Mouse (Mus musculus): Measurements from ENCODE around the gene Bcas1. TPM values are rescaled to one million over a fixed set of nuclear protein-coding genes. Genes with fewer than 3 reads are reported as not detected.

Gene Bcas1
- polyA plus RNA-seq, 1 experiment, result 0.02 TPM

DNA sequence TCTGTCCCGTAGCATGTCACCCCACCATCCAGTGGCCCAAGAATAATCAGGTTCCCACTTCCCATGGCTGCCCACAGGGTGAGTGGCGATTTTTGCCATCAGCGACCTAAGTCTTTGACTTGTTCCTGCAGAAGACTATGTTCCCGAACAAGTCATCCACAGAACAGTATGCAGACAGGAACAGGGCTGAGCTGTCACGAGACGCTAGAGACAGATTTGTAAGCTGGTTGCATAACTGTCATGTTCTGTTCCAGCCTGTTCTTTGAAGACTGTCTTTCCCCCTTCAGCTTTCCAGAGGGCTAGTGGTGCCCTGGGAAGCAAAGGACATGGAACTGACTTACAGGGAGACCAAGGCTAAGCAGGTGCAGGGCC is 116.7 kb downstream of the Bcas1 start:
- Histone ChIP-seq H3ac (ENCODE audit: control insufficient read depth, insufficient read length) (no peak overlapping the region), H3K4me2 (ENCODE audit: low read depth) (no peak overlapping the region), H3K27me3 (ENCODE audit: control insufficient read depth, insufficient read depth, insufficient read length) (no peaks in the 10 kb centered on the region), H3K79me2 (ENCODE audit: control insufficient read depth, insufficient read depth) (no peaks in the 10 kb centered on the region), H3K4me3 (no peak overlapping the region), H3K36me3 (ENCODE audit: control insufficient read depth, insufficient read depth) (no peaks in the 10 kb centered on the region)
- TF ChIP-seq MYOG (IDR thresholded peaks at IDR 0.05; ENCODE audit: control insufficient read depth in 1 of 3, insufficient read depth in 1 of 3, insufficient read length in 2 of 3, low read depth in 2 of 3), result no peak
- TF ChIP-seq USF1 (IDR thresholded peaks at IDR 0.05; ENCODE audit: low read depth), result no peak
- no peak for TF ChIP-seq CEBPB (IDR thresholded peaks at IDR 0.05; ENCODE audit: insufficient read depth, poor library complexity, severe bottlenecking)
- TF ChIP-seq REST (IDR thresholded peaks at IDR 0.05; ENCODE audit: insufficient read depth, insufficient read length), result no peak
- TF ChIP-seq TCF3 (IDR thresholded peaks at IDR 0.05; ENCODE audit: insufficient read length, low read depth), result no peak
- TF ChIP-seq TCF12 (IDR thresholded peaks at IDR 0.05; ENCODE audit: insufficient read depth, poor library complexity, severe bottlenecking), result no peak
- no peak for TF ChIP-seq SRF (IDR thresholded peaks at IDR 0.05; ENCODE audit: control insufficient read depth, insufficient read length, low read depth)
- no peak for TF ChIP-seq POLR2AphosphoS2 (IDR thresholded peaks at IDR 0.05; ENCODE audit: insufficient read length, low read depth)
- TF ChIP-seq MAX (IDR thresholded peaks at IDR 0.05; ENCODE audit: low read depth), result no peak
- TF ChIP-seq MYOD1 (IDR thresholded peaks at IDR 0.05; ENCODE audit: control insufficient read depth in 1 of 3, insufficient read length in 2 of 3, low read depth in 2 of 3), result no peak
- TF ChIP-seq POLR2A (IDR thresholded peaks at IDR 0.05; ENCODE audit: insufficient read length, low read depth), result no peak
- no peak for TF ChIP-seq E2F4 (IDR thresholded peaks at IDR 0.05; ENCODE audit: insufficient read depth)

DNA sequence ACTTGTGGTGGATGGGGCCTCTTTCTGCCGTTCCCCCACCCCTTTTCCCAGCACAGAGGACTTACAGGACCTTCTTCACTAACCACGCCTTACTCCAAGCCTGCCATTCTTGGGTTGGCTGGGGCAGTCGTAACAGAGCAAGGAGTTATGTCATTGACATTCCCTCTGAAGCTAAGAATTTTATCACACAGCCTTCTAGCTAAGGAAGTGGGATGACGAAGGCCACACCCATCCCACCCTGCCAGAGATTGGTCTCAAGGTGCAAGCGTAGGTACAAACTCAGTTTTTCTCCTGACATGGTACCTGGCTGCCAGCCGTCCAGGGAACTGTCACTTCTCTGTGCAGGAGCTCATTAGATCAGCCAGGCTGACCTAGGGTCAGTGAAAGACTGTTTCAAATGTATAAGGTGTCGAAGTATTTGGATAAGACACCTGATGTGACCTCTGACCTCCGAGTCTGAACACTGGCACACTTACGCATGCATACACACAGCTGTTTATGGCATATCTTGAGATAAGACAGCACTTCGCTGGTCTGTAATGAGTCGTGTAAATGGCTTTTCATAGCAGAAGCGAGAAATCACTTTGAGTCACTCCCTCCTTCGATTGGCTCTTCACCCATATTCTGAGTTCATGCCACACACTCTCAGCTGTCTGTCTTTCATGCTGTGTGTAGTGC is 117.2 kb downstream of the Bcas1 start:
- Histone ChIP-seq H3K27me3 (ENCODE audit: control insufficient read depth, insufficient read depth, insufficient read length) (no peaks in the 10 kb centered on the region), H3K4me2 (ENCODE audit: low read depth) (no peak overlapping the region), H3K4me3 (no peak overlapping the region), H3ac (ENCODE audit: control insufficient read depth, insufficient read length) (no peak overlapping the region), H3K79me2 (ENCODE audit: control insufficient read depth, insufficient read depth) (no peaks in the 10 kb centered on the region), H3K36me3 (ENCODE audit: control insufficient read depth, insufficient read depth) (no peaks in the 10 kb centered on the region)
- TF ChIP-seq MAX (IDR thresholded peaks at IDR 0.05; ENCODE audit: low read depth) (no peak), POLR2AphosphoS2 (IDR thresholded peaks at IDR 0.05; ENCODE audit: insufficient read length, low read depth) (no peak), E2F4 (IDR thresholded peaks at IDR 0.05; ENCODE audit: insufficient read depth) (no peak), TCF3 (IDR thresholded peaks at IDR 0.05; ENCODE audit: insufficient read length, low read depth) (no peak), CEBPB (IDR thresholded peaks at IDR 0.05; ENCODE audit: insufficient read depth, poor library complexity, severe bottlenecking) (no peak), REST (IDR thresholded peaks at IDR 0.05; ENCODE audit: insufficient read depth, insufficient read length) (no peak), MYOD1 (IDR thresholded peaks at IDR 0.05; ENCODE audit: control insufficient read depth in 1 of 3, insufficient read length in 2 of 3, low read depth in 2 of 3) (no peak), SRF (IDR thresholded peaks at IDR 0.05; ENCODE audit: control insufficient read depth, insufficient read length, low read depth) (no peak)

DNA sequence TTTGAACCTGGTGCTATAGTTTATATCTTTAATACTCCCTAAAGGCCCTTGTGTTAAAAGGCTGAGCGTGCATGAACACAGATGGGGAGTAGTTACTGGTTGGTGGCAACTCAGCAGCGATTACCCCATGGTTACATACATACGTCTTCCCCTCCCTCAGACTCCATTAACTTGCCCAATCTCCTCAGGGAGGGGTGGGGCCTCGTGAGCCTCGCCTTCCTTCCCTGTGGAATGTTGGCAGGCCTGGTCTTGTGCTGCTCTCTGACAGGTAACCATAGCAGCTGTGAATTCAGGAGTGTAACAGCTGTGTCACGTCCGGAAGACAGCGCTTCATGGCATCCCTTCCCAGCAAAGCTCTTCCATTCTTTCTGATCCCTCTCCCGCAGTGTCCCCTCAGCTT is 118.7 kb downstream of the Bcas1 start:
- Histone ChIP-seq H3K27me3 (ENCODE audit: control insufficient read depth, insufficient read depth, insufficient read length) (no peaks in the 10 kb centered on the region), H3K4me3 (no peak overlapping the region), H3ac (ENCODE audit: control insufficient read depth, insufficient read length) (no peak overlapping the region), H3K79me2 (ENCODE audit: control insufficient read depth, insufficient read depth) (no peaks in the 10 kb centered on the region), H3K36me3 (ENCODE audit: control insufficient read depth, insufficient read depth) (no peaks in the 10 kb centered on the region), H3K4me2 (ENCODE audit: low read depth) (no peak overlapping the region)
- TF ChIP-seq E2F4 (IDR thresholded peaks at IDR 0.05; ENCODE audit: insufficient read depth) (no peak), CEBPB (IDR thresholded peaks at IDR 0.05; ENCODE audit: insufficient read depth, poor library complexity, severe bottlenecking) (no peak), POLR2AphosphoS2 (IDR thresholded peaks at IDR 0.05; ENCODE audit: insufficient read length, low read depth) (no peak), TCF3 (IDR thresholded peaks at IDR 0.05; ENCODE audit: insufficient read length, low read depth) (no peak), MAX (IDR thresholded peaks at IDR 0.05; ENCODE audit: low read depth) (no peak), TCF12 (IDR thresholded peaks at IDR 0.05; ENCODE audit: insufficient read depth, poor library complexity, severe bottlenecking) (no peak), MYOD1 (IDR thresholded peaks at IDR 0.05; ENCODE audit: control insufficient read depth in 1 of 3, insufficient read length in 2 of 3, low read depth in 2 of 3) (peak in 1 of 3 experiments; percentile 35), POLR2A (IDR thresholded peaks at IDR 0.05; ENCODE audit: insufficient read length, low read depth) (no peak), MYOG (IDR thresholded peaks at IDR 0.05; ENCODE audit: control insufficient read depth in 1 of 3, insufficient read depth in 1 of 3, insufficient read length in 2 of 3, low read depth in 2 of 3) (peak in 1 of 3 experiments; percentile 51), SRF (IDR thresholded peaks at IDR 0.05; ENCODE audit: control insufficient read depth, insufficient read length, low read depth) (no peak), REST (IDR thresholded peaks at IDR 0.05; ENCODE audit: insufficient read depth, insufficient read length) (no peak), USF1 (IDR thresholded peaks at IDR 0.05; ENCODE audit: low read depth) (no peak)

DNA sequence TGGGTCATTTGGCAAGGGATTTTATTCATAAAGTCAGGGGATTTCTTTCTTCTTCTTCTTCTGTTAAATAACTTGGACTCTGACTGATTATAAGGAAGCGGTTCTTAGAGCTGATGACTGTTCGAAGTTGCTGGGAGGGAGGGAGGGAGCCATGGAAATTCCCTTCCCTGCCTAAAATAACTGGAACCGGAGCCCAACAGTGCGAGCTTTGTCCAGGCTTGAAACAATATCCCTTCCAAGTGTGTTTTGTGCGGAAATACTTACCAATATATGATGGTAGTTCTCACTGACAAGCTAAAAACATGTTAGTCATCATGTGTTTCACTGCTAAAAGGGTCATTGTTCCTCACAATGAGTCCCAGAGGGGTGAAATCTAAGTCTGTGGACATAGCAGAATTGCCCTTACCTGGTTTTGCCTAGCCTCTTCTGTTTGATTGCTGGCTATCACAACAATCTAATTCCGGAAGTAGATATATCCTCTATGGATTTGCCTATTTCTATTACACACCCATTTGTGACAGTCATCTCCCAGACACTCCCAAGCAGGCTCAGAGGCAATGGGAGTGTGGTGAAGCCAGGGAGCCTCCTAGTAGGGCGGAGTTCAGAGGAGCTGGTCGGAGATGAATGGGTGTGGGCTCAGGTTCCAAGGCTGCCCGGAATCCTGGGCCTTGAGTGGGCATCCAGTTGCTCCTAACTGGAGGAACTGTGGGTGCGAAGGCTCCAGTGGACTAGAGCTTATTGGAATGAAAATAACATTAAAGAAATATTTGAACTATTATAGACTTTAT is 119.4 kb downstream of the Bcas1 start:
- H3K36me3 ChIP-seq (ENCODE audit: control insufficient read depth, insufficient read depth), result no peaks in the 10 kb centered on the region
- no peak overlapping the region for H3ac ChIP-seq (ENCODE audit: control insufficient read depth, insufficient read length)
- H3K4me2 ChIP-seq (ENCODE audit: low read depth), result peak overlapping the region; percentile 64
- no peaks in the 10 kb centered on the region for H3K79me2 ChIP-seq (ENCODE audit: control insufficient read depth, insufficient read depth)
- H3K27me3 ChIP-seq (ENCODE audit: control insufficient read depth, insufficient read depth, insufficient read length), result no peaks in the 10 kb centered on the region
- no peak for TF ChIP-seq TCF3 (IDR thresholded peaks at IDR 0.05; ENCODE audit: insufficient read length, low read depth)
- TF ChIP-seq E2F4 (IDR thresholded peaks at IDR 0.05; ENCODE audit: insufficient read depth), result no peak
- no peak for TF ChIP-seq USF1 (IDR thresholded peaks at IDR 0.05; ENCODE audit: low read depth)
- no peak for TF ChIP-seq POLR2A (IDR thresholded peaks at IDR 0.05; ENCODE audit: insufficient read length, low read depth)
- TF ChIP-seq CEBPB (IDR thresholded peaks at IDR 0.05; ENCODE audit: insufficient read depth, poor library complexity, severe bottlenecking), result no peak
- TF ChIP-seq POLR2AphosphoS2 (IDR thresholded peaks at IDR 0.05; ENCODE audit: insufficient read length, low read depth), result no peak
- TF ChIP-seq MYOG (IDR thresholded peaks at IDR 0.05; ENCODE audit: control insufficient read depth in 1 of 3, insufficient read depth in 1 of 3, insufficient read length in 2 of 3, low read depth in 2 of 3), result no peak
- TF ChIP-seq SRF (IDR thresholded peaks at IDR 0.05; ENCODE audit: control insufficient read depth, insufficient read length, low read depth), result no peak
- no peak for TF ChIP-seq MAX (IDR thresholded peaks at IDR 0.05; ENCODE audit: low read depth)
- no peak for TF ChIP-seq REST (IDR thresholded peaks at IDR 0.05; ENCODE audit: insufficient read depth, insufficient read length)
- no peak for TF ChIP-seq TCF12 (IDR thresholded peaks at IDR 0.05; ENCODE audit: insufficient read depth, poor library complexity, severe bottlenecking)
- no peak for TF ChIP-seq MYOD1 (IDR thresholded peaks at IDR 0.05; ENCODE audit: control insufficient read depth in 1 of 3, insufficient read length in 2 of 3, low read depth in 2 of 3)
- no peak overlapping the region for H3K4me3 ChIP-seq

All from myocyte (in vitro differentiated cells).